In the genomic region with DNA sequence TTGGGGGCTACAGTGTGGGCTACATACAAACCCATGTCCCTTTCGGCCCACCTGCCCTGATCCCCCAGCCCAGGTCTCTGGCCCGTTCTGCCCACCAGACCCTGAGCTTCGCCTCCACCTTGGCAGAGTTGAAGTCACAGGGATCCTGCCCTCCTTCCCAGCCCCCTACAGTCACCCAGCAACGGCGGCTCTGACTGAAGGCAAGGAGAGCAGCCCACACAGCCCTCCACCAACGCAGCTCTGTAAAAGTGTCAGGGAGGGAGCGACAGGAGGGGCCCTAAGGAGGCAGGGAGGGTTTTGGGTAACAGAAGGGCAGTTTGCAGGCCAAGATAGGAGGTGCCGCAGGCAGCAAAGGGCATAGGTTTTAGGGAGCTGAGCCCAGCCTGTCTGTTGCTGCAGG, we compare ENCODE assay signal across 1 mouse cellular context.
TF ChIP-seq lines count a peak whose summit lies in the region.

No protein-coding gene starts in this region.

TF ChIP-seq in MEL, 35 proteins besides CTCF, POLR2A, EP300 and RAD21 (continued from another document):
- no peak for TF ChIP-seq E2F4 (IDR thresholded peaks at IDR 0.05; ENCODE audit: borderline replicate concordance, low read depth, low read length)
- TF ChIP-seq NELFE (IDR thresholded peaks at IDR 0.05; ENCODE audit: low read depth, low read length), result no peak
- no peak for TF ChIP-seq TCF12 (IDR thresholded peaks at IDR 0.05; ENCODE audit: low read depth, low read length)
- TF ChIP-seq KAT2A (conservative IDR thresholded peaks at IDR 0.05; ENCODE audit: low read depth, low read length), result no peak
- TF ChIP-seq SIN3A (IDR thresholded peaks at IDR 0.05; ENCODE audit: low read length), result no peak
- no peak for TF ChIP-seq ETS1 (IDR thresholded peaks at IDR 0.05; ENCODE audit: low read depth, low read length)
- TF ChIP-seq ZMIZ1 (IDR thresholded peaks at IDR 0.05; ENCODE audit: low read depth, low read length), result no peak
